Mouse (Mus musculus) kidney, postnatal 10 days (tissue): ENCODE measurements around the gene Phf7.
A peak's percentile ranks its signal among the peaks of the same experiment; 100 is the strongest.

ENCODE experiments used
- DNase-seq: peaks from one replicate; pipeline ENCODE4 v3.0.0; 2021; ENCODE audit warnings: mixed read lengths

Gene Phf7

DNA sequence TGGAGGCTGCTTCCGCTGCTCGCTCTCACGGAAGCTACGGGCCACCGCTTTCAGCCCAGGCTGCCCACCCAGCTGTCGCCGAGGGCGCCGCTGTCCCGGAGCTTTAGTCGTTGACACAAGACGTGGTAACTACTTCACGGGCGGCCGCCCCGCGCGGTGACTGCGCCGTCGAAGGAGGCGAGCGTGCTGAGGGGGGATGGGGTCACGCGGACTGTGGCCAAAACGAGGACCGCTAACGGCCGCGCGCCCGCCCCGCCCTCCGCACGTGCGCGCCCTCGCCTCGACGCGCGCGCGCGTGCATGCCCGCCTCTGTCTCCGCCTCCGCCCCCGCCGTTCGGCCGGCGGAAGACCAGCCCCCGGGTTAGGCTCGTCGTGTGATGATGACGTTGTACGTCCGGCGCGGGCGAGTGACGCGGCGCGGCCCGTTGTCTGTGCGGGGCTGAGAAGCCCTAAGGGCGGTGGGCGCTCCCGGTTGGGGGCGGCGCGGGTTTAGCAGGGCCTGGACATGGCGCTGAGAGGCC is at the start of gene Phf7, which contains the start of gene Bap1:
TSS of gene Phf7 (minus strand) at position 234 of the 521 bp plus-strand sequence.
TSS of gene Bap1 (plus strand) at position 367 of the 521 bp plus-strand sequence.
- peak; percentile 97 for DNase-seq

DNA sequence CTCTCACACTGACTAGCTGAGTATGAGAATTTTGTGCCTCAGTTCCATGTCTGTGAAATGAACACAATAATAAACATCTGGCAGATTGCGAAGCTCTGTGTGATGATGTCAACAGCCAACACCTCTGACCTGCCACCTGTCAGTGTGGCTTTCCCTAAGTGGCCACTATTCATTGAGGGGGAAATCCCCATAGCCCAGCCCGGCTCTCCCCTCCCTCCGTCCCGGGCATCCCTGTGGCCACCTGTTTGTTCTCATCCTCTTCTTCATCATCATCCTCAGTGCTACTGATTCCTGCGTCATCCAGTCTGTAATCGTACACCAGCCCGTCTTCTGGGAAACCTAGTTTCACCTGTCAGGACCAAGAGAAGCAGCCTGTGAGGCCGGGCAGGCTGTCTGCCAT is 34.6 kb upstream of the Phf7 start:
- no peak for DNase-seq

DNA sequence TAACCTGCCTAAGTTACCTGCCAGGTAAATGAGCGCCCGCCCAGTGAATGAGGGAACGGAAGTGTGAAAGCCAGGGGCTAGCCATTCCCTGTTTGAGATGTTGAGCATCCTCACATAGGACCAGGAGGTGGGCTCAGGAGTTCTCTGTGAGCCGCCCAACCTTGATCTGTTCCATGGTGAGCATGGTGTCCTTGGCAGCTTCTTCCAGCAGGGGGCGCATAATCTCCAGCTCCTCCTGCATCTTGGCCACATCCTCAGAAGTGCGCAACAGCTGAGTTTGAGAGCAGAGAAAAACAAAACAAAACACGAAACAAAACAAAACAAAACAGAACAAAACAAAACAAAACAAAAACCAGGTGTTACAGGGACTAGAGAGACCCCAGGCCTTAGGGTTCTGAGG is 21.0 kb upstream of the Phf7 start:
- peak; percentile 91 for DNase-seq

DNA sequence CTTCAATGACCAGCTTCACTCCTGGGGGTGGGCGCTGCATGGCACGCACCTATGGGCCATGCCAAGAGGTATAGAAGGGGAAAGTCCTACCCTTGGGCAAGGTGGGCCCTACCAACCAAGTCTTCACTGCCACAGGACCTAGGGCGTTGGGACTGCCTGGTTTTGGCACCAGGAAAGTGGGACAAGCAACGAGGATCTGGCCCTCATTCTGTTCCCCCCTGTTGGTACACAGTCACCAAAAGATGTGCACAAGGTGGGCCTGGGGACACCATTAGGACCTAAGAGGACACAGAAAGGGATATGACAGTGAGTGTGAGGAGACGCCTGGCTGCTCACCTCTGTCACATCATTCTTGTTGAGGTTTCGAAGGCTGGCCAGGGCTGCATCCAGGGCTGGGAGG is 20.0 kb upstream of the Phf7 start:
- DNase-seq = no peak

DNA sequence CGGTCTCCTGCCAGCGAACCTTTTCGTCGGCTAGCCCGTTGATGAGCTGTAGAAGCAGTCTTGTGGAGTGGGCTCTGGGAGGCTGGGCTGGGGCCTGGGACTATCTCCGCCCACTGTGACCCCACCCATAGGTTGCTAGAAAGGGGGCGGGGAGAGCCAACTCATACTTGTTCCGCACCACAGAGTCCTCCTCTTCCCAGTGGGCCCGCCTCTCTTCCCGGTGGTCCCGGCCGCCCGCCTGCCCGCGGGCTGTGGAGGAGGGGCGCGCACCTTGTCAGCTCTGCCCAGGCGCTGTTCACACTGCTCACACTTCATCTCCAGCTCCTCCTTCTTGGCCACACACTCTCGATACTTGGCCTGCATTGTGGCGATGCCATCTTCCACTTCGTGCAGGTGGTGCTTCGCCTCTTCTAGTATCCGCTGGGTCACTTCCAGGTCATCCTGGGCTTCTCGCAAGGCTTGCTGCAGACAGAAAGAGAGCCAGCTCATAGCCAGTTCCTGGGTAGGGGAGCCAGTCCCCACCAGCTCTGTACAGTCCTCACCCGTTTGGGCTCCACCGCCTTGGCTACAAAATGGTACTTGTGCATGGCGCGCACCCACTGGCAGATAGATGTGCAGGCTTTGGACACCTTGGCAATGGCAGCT is 18.5 kb upstream of the Phf7 start:
- DNase-seq = peak; percentile 79

DNA sequence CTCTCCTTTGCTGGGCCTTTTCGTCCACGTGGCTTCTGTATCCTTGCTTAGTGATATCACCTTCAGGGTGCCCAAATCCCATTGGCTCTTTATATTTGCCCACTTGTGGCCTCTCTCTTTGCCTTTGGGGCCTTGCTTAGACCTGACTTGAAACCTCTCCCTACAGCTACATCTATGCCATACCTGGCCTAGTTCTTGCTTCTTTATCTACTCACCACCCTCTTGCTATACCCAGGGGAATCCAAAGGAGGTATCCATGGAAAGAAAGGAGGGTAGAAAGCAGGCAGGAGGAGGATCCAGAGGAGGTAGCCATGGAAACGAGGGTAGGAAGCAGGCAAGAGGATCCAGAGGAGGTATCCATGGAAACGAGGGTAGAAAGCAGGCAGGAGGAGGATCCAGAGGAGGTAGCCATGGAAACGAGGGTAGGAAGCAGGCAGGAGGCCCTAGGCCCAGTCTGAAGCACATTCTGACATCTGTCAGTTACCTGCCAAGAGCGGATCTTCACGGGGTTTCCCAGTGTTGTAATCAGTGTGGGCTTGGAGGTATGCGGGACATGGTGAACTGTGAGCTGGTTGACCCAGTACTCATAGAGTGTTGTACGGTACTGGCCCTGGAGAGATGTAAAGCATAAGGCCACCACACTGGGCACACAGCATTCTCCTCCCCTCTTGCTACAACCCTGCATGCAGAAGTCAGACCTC is 17.3 kb upstream of the Phf7 start:
- DNase-seq = no peak

DNA sequence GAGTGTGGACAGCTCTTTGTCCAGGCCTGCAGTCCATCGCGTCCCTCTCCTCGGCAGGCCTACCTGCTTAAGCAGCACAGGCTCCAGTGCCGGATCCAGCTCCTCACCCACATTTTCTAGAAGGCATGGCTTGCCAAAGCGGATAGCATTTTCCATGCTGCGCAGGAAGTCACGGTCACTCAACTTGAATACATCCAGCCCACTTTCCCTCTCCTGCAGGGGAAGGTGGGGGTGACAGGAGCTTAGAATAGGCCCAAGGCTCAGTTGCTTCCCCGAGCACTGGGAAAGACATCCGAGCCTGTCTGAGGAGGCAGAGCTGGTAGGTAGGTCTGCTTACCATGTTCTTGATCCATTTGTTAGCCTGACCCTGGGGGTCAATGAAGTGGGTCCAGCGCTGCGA is 16.5 kb upstream of the Phf7 start:
- no peak for DNase-seq

DNA sequence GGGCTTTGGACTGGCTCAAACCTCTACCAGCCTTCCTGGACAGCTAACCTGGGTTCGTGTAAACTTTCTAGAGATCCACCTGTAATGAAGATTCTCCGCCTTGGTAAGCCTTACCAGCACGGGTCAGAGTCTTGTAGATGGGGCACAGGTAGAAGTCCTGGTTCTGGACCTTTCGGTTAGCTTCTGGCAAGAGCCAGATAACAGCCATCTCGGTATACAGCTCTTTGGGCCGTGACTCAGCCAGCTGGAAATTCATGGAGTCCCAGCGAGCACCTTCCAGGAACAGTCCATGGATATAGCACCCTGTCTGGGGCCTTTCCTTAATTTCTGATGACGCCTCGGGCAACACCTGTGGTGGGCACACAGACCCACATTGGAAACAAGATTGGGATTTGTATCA is 9.8 kb upstream of the Phf7 start:
- no peak for DNase-seq

DNA sequence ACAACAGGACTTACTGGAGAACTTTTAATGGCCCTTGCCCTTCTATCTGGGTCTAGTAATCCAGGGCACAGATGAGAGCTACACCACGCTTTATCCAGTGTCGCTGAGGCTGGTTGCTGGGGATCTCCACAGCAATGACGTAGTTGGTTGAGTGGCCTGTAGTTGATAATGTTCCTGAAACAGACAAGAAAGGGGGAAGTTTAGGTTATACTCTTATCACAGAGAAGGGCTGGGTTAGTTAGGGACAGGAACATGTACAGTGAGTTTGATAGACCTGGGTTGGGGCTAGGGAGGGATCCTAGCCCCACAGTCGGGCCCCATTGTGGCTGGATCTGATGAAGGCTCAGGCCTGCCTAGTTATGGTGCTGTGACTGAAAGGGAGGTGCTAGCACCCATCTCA is 9.3 kb upstream of the Phf7 start:
- no peak for DNase-seq

DNA sequence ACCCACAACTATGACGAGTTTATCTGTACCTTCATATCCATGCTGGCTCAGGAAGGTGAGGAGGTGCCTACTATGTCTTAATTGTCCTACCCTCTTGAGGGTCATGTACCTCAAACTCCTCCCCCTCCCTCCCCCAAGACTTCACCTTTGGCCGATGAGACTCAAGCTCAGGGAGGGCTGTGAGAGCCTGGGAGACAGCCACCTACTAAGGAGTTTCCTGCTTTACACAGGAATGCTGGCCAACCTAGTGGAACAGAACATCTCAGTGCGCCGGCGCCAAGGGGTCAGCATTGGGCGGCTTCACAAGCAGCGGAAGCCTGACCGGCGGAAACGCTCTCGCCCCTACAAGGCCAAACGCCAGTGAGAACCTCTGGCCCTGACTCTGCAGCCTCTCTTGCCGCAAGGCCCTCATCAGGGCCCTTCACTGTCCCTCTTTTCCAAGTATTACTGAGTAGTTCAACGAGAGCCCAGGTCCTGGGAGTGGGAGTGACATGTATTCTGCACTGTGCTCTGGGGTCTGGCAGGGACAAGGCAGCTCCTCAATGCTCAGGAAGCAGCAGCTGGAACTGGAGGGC is 7.4 kb upstream of the Phf7 start:
- peak; percentile 47 for DNase-seq

DNA sequence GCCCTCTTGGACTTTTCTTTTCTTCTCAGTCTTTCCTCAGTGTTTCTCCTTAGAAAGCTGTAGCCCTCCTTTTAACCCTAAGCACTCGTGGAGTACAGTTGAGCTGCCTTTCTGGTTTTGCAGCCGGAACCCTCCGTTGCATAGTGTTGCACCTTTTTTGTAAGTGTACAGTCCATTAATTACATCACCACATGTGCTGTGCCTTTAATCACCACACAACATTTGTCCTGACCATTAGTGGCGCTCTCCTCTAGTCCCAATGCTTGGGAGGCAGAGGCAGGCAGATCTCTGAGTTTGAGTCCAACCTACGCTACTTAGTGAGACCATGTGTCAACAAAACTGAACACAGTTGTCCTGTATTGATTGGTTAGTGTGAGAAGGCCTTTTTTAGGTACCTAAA is 974 bp upstream of the Phf7 start:
- no peak for DNase-seq

DNA sequence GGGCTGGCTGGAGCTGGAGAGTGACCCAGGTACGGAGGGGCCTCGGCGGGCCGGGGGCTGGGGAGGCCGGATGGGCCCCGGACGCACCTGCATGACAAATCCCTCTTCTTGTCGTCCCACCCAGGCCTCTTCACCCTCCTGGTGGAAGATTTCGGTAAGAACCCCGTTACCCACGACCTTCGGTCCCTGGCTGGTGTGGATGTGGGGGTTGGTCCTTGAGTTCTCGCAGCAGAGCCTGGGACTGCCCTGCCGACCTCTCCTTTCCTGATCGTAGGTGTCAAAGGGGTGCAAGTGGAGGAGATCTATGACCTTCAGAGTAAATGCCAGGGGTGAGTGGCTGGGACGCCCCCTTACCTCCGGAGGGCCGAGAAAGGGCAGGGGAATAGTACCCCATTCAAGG is 509 bp upstream of the Phf7 start:
- DNase-seq = no peak

DNA sequence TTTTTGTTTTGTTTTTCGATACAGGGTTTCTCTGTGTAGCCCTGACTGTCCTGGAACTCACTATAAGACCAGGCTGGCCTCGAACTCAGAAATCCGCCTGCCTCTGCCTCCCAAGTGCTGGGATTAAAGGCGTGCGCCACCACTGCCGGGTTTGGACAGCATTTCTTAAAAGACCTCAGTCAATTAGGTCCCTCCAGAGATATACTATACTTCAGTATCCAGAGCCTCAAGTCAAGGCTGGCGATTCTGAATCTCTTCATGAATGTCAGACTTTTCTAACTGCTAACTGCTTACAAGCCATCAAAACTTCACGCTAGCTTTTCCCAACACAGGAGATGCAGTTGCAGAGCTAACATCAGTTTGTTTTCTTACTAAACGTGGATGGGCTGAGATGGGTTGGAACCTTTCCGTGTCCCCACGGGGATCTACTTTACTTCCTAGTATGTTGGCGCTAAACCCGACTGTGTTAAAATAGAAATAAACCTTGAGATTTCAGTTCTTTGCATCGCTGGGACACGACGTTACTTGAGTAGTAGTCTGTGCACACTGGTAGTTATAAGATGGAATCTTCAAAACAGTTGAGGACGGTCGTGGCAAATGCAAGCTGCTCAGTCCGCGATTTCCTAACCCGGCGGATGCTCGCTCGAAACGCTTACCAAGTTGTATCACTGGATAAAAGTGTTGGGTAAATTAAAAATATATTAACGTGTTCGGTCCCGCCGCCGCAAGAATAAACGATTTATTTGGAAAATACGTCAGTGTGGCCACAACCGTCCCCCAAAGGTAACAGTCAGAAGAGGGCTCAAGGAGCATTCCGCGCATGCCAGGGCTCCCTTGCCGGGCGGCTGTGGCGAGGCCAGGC is 664 bp downstream of the Phf7 start:
- no peak for DNase-seq

DNA sequence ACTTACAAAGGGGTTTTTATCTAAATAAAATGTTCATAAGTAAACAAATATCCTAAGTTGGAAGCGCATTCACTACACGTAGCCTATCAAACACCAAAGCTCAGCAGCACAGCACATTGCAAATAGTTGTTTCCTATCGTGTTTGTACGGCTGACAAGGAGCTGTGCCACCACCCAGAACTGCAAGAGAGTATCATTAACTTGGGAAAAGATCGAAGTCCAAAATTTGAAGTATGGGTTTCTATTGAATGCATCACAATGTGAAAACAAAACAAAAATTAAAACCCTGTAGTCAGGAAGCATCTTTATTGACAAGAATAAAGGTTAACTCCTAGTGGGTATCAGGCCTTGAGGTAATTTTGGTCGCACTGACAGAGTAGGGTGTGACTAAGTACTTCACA is 2.7 kb downstream of the Phf7 start:
- DNase-seq = no peak

DNA sequence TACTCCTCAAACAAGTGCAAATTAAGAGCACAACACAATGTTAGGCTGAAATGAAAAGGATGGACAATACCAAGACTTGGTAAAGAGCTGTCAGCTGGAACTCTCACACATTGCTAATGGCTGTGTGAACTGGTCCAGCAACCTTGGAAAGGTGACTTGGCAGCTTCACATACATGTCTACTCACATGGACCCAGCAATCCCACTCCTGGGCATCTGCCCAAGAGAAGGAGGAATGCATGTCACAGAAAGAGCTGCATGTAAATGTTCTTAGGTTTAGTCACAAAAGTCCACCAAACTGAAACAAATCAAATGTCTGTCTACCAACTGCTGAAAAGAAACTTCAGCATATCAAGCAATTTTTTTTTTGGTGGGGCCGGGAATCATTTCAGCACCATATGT is 5.2 kb downstream of the Phf7 start:
- DNase-seq = no peak

DNA sequence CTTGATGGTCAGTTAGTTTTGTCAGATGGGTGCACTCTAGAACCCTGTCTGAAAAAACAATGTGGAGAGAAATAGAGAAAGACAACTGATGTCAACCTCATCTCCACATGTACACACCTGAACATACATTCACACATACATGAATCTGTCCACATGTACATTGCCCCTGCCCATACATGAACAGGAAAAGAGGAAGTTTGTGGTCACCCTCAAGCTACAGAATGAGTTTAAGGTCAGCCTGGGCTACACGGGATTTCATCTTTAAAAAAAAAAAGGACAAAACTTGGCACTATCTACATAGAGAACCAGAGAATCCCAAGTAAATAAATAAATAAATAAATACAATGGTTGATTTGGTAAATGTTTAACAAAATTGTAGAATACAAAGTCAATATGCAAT is 6.3 kb downstream of the Phf7 start:
- DNase-seq = no peak

DNA sequence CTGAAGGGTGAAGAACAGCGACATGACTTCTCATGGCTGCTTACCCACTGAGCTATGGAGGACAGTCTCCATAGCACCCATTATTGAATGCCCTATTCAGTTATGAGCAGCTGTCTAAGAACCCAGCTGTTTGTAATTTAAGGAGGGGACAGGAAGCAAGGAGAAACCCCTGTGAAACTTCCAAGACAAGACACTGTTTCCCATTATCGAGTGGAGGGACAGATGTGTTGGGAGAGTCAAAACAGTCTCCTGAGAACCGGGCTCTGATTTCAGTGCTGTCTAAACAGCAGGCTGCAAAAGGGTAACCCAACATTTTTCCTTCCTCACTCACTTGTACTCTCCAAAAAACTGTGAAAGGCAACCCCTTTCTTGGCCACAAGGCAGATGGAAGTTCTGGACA is 10.6 kb downstream of the Phf7 start:
- DNase-seq = no peak

DNA sequence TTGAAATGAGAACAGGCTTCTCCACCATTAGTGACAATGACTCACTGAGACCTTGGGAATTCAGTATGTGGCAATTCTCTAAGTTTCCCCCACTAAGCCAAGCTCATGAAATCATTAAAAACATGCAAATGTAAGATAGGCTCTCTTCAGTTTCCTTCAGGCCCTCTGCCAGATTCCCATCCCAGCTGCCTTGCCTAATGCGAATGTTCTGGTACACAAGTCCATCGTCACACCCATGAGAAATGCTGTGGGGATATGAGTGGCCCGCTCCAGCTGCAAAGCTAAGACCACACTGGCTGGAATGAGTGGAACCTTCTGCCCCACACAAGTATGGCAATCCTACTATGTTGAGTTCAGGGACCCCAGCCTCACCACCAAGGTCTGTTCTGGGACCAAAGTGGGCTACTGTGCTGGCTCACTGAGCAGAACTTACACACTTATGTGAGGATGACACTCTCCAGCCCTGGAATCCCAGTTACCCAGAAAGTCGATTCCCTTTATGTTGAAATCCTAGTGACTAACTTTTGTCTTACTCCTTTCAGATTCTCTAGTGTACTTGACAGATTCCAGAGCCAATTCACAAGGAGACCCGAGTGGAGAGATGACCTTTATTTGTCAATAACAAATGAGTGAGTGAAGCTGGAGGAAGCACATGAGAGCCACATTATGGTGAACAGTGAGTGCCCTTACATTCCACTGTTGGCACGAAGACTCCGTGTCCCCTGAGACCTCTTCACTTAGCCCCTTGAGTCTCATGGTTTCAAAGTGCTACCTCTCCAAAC is 13.8 kb downstream of the Phf7 start:
- no peak for DNase-seq

DNA sequence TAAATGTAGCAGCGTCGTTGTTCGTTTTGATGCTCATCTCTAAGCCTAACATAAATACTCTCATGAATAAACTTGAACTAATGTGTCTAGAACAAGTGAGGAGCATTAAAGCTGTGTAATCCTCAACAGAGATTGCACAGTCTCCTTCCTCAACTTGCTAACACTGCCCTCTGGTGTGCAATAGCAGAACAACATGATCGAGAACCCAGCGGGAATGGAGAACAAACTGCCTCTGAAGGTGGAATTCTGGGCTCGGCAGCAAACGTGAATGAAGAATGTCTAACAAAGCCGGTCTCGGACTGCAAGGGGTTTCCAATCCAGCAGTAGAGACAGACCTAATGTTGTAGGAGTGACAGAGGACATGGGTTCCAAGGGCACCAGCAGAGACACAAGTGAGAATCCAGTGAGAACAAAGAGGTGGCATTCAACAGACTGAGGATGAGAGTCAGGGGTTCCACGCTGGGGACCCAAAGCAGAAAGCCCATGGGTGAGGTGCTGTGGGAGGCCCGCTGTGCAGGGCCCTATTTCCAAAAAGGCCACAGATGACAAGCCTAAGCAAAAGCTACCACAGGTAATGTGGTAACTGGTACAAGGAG is 17.0 kb downstream of the Phf7 start:
- DNase-seq = peak; percentile 91

DNA sequence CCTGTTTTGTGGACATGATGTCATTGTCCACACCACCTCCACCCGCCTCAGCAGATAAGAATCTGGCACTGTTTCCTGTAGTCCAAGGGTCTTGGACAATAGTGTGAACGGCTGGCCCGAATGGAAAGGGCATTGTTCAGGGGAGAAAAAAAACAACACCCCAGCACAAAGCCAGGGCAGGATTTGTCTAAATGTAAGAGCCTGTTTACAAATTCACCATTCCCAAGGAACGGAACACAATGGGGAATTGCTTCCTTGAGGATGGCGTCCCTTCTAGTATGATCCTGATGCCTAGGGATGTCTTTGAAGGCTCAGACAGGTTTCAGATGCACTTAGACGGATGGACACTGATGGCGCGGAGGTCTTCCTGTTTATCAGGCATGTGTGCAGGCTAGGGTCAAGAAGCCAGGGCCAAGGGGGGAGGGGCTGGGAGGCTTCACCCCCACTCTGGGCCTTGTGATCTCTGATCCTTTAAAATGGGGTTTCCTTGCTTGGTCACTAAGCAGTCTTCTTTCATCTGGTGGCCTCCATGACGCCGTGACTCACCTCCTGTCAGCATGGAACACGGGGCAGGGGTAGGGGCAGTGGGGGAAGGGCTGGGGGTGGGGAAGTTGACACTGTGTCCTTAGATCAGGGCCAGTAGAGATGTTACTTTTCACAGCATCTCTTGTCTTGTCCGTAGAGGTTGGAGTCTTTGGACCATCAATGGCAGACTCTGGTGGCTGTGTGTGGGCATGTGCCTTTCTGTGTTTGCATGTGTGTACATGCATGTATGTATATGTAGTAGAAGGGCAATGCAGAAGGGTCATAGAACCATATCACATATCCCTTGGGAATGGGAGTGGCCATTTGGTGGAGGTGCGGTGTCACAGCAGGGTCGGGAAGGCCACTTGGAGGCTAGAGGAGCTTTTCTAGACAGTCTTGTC is 17.8 kb downstream of the Phf7 start:
- DNase-seq = peak; percentile 51
